Mouse (Mus musculus): Measurements from ENCODE around the gene Mrpl27. TPM values are rescaled to one million over a fixed set of nuclear protein-coding genes. Genes with fewer than 3 reads are reported as not detected.

Gene Mrpl27
- total RNA-seq, 2 experiments from 2014 or later: 45.7 to 46.8 TPM

Other genes starting within 250 kb of the Mrpl27 start
- gene Cacna1g, start 179.6 kb upstream of the Mrpl27 start, total RNA-seq (2014; fragmentation: Nextera tagmentation): not detected in 2 replicates
- gene Cacna1g, start 179.6 kb upstream of the Mrpl27 start, total RNA-seq (2017): not detected in 2 replicates
- gene Spata20, start 167.6 kb upstream of the Mrpl27 start, total RNA-seq (2014; fragmentation: Nextera tagmentation): not detected in 2 replicates
- not detected in 2 replicates for gene Spata20, start 167.6 kb upstream of the Mrpl27 start, total RNA-seq (2017)
- not detected in 2 replicates for gene Epn3, start 153.8 kb upstream of the Mrpl27 start, total RNA-seq (2014; fragmentation: Nextera tagmentation)
- not detected in 2 replicates for gene Epn3, start 153.8 kb upstream of the Mrpl27 start, total RNA-seq (2017)
- 1.1 and 5.4 TPM in 2 replicates for gene Mycbpap, start 132.0 kb upstream of the Mrpl27 start, total RNA-seq (2014; fragmentation: Nextera tagmentation)
- gene Mycbpap, start 132.0 kb upstream of the Mrpl27 start, total RNA-seq (2017): 0.13 TPM in 1 of 2 replicates, not detected in the other
- gene Rsad1, start 104.5 kb upstream of the Mrpl27 start, total RNA-seq (2014; fragmentation: Nextera tagmentation): 6.2 and 8.7 TPM in 2 replicates
- gene Rsad1, start 104.5 kb upstream of the Mrpl27 start, total RNA-seq (2017): 4.4 and 5.7 TPM in 2 replicates
- not detected in 2 replicates for gene Chad, start 88.7 kb upstream of the Mrpl27 start, total RNA-seq (2014; fragmentation: Nextera tagmentation)
- not detected in 2 replicates for gene Chad, start 88.7 kb upstream of the Mrpl27 start, total RNA-seq (2017)
- 12.9 and 18.9 TPM in 2 replicates for gene Acsf2, start 51.9 kb upstream of the Mrpl27 start, total RNA-seq (2014; fragmentation: Nextera tagmentation)
- gene Acsf2, start 51.9 kb upstream of the Mrpl27 start, total RNA-seq (2017): 2.1 and 2.5 TPM in 2 replicates
- 142 and 150 TPM in 2 replicates for gene Lrrc59, start 24.0 kb upstream of the Mrpl27 start, total RNA-seq (2014; fragmentation: Nextera tagmentation)
- 238 and 257 TPM in 2 replicates for gene Lrrc59, start 24.0 kb upstream of the Mrpl27 start, total RNA-seq (2017)
- 8.2 and 16.4 TPM in 2 replicates for gene Eme1, start 197 bp downstream of the Mrpl27 start, total RNA-seq (2014; fragmentation: Nextera tagmentation)
- 36.4 and 51.6 TPM in 2 replicates for gene Eme1, start 197 bp downstream of the Mrpl27 start, total RNA-seq (2017)
- 4.9 and 15.7 TPM in 2 replicates for gene Xylt2, start 23.7 kb downstream of the Mrpl27 start, total RNA-seq (2014; fragmentation: Nextera tagmentation)
- 3.9 and 4.8 TPM in 2 replicates for gene Xylt2, start 23.7 kb downstream of the Mrpl27 start, total RNA-seq (2017)
- not detected in 2 replicates for gene Gm11541, start 50.7 kb downstream of the Mrpl27 start, total RNA-seq (2014; fragmentation: Nextera tagmentation)
- gene Gm11541, start 50.7 kb downstream of the Mrpl27 start, total RNA-seq (2017): not detected in 2 replicates
- gene Cdc34b, start 88.0 kb downstream of the Mrpl27 start, total RNA-seq (2014; fragmentation: Nextera tagmentation): not detected in 2 replicates
- not detected in 2 replicates for gene Cdc34b, start 88.0 kb downstream of the Mrpl27 start, total RNA-seq (2017)
- not detected in 2 replicates for gene Tmem92, start 128.9 kb downstream of the Mrpl27 start, total RNA-seq (2014; fragmentation: Nextera tagmentation)
- gene Tmem92, start 128.9 kb downstream of the Mrpl27 start, total RNA-seq (2017): not detected in 2 replicates

Data from granulocyte monocyte progenitor cell, adult 5-6 weeks (primary cell).